Mouse (Mus musculus) ovary, postnatal 14 days (tissue): Measurements from ENCODE around the gene Tmem263.

ENCODE experiments used
- DNase-seq: peaks from one replicate; pipeline ENCODE4 v3.0.0; 2022; ENCODE audit warnings: low spot score

Gene Tmem263

GRCm38 (mm10) chr10:85102247-85103084, at the start of gene Tmem263, which contains the start of gene Fhl4:
Tmem263 (plus strand) TSS chr10:85102627.
Fhl4 (minus strand) TSS chr10:85102495.
- peak; percentile 73 for DNase-seq

GRCm38 (mm10) chr10:85054876-85055275, 47.6 kb upstream of the Tmem263 start:
- DNase-seq: no peak

DNA sequence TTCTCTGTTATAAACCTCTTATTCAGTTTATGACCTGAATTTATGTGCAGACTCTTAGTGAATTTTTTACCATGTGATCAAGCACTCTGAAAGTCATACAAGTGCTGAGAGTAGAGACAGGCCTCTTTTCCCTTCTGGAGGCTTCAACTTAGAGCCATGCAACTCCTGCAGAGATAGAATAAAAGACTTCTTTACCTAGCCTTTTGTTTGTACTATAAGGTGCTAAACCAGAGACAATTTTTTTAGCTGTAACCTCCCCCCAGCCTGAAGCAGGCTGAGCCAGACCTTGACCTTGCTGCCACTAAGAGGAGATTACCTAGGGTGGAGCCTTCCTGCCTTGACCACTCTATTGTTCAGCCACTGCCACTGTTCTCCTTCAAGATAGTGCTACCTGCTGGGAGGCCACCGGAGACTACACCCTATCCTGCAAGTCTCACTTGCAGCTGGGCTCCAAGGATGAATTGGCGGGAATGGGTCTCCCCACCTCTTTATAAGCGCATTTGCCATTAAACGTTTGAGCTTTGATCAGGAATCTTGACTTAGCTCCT, 30.7 kb upstream of the Tmem263 start:
- DNase-seq: no peak

DNA sequence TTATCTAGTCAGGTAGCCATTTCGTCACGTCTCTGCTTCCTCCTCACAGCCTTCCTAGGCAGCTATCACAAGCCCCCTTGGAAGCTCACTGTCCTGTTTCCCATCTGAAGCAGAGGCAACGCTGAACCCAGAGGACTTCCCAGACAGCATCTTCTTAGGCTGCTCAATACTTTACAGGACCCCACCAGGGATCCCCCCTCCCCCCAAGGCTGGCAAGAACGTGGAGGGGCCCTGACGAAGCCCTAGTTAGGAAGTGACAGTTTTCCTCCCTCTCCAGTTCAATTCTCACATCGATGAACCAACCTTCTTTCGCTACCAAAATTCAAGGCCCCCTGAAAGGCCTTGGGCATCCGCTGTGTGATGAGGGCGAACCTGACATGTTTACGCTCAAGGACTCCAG, 586 bp upstream of the Tmem263 start:
- DNase-seq: no peak

DNA sequence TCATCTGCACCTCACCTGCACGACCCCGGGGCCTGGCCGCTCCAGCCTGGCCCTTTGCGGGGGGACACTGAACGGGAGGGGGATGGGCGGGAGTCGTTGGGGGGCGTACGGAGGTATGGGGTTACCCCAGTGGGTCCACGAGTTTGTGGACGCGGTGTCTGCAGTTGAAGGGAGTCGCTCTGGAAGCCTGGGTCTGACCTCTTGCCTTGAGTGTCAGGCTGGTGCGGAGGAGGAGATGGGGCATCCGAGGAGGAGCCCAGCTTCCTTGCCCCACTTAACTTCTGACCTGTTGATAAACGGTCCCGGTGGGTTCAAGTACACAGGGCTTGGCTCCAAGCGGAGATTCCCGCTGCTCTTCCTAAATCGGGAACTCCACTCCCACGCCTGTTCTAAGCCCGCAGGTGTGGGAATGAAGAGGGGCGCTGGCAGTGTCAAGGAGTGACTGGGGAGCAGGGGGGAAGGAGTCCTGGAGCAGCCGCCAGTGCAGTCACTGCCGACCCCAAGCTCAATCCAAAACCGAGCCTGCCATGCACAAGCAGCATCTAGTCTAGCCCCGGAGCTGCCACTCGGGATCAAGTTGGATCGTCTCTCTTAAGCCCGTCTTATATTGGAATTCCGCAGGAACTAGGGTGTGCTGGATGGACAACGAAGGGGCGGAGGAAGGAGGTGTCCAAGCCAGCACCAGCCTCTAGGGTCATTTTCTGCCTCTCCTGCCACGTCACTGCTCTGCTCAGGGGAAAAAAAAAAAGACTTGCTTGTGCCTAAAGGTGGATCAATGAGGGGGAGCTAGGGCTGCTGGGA, 858 bp downstream of the Tmem263 start:
- peak; percentile 22 for DNase-seq

GRCm38 (mm10) chr10:85114409-85114808, 12.0 kb downstream of the Tmem263 start:
- no peak for DNase-seq

- DNase-seq: no peak
Observed at GRCm38 (mm10) chr10:85125184-85125583, 22.8 kb downstream of the Tmem263 start.

- peak; percentile 82 for DNase-seq
Observed at GRCm38 (mm10) chr10:85127395-85128287, 25.2 kb downstream of the Tmem263 start, which contains the start of gene Mterf2. Mterf2 (minus strand) TSS chr10:85128027.

DNA sequence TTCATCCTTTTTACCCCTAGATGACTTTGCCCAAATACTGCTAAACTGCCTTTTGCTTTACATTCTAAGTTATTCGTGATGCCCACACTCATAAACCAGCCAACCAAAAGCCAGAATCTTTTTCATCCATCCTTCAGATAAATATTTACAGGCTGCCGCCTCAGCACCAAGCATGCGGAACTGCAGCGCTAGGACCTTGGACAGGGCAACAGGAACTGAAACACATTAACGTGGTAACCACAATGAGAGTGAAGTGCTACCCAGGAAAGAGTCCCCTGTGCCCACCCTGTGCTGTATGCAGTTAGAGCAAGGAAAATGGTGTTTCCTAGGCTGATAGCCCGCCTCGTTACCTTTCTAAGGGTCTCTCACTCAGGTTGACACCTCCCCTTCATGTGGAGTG, 26.0 kb downstream of the Tmem263 start:
- no peak for DNase-seq

DNA sequence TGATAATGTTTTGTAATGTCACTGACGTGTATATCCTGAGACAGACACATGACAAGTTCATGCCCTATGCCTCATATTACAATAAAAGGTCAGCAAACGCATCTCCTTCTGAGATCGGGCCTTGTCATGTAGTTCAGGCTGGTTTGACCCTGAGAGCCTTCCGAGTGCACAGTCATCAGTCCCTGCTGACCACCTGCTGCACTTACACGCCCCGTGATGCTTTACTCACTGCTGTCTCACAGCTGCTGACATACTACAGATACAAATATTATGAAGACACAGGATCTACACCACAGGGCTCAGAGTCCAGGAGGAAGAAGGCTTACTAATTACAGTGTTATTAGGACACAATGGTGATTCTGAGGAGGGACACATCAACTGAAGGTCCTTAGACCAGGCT, 34.1 kb downstream of the Tmem263 start:
- DNase-seq: no peak

- DNase-seq: no peak
Observed at GRCm38 (mm10) chr10:85141465-85141864, 39.0 kb downstream of the Tmem263 start.

DNA sequence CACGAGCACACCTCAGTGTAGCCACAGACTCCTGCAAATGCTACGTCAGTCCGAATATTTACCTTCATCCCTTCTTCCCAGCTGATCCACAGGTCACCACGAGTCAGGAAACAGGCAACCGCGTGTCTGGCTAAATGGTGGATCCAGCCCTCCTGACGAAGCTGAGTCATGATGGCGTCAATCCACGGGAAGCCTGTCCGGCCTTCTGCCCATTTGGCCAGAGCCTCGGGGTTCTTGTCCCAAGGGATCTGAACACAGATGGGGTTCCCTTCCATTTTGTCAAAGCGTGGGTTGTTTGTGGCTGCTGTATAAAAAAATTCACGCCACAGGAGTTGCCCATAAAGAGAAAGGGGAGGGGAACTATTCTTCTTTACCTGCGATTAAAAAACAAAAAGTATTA, 43.9 kb downstream of the Tmem263 start:
- no peak for DNase-seq

DNA sequence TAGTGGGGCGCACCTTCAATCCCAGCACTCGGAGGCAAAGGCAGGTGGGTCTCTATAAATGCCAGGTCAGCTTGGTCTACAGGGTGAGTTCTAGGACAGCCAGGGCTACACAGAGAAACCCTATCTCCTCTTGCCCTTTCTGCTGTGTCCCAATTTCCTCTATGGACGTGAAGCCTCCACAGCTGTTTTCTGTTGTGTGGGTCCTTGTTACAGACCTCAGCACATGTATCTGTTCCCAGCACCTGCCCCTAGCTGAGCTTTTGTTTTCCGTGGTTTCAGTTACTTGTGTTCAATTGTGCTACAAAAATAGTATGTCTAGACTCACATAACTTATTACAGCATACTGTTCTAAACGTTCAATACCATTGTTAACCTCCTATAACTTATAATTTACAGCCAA, 46.8 kb downstream of the Tmem263 start:
- DNase-seq: no peak

GRCm38 (mm10) chr10:85154195-85154594, 51.8 kb downstream of the Tmem263 start:
- DNase-seq: peak; percentile 45

DNA sequence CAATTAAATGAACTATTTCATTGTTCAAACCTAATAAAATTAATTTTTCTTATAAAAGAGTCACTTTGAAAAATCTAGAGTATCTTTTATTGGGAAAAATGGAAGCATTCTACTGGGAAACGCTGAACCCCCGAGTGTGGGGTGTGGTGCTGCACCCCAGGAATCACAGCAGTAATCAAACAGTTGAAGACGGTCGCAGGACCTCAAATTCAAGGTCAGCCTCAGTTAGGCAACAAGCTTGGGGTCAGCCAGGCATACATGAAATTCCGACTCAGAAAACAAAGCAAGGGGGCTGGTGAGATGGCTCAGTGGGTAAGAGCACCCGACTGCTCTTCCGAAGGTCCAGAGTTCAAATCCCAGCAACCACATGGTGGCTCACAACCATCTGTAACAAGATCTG, 55.0 kb downstream of the Tmem263 start:
- no peak for DNase-seq

DNA sequence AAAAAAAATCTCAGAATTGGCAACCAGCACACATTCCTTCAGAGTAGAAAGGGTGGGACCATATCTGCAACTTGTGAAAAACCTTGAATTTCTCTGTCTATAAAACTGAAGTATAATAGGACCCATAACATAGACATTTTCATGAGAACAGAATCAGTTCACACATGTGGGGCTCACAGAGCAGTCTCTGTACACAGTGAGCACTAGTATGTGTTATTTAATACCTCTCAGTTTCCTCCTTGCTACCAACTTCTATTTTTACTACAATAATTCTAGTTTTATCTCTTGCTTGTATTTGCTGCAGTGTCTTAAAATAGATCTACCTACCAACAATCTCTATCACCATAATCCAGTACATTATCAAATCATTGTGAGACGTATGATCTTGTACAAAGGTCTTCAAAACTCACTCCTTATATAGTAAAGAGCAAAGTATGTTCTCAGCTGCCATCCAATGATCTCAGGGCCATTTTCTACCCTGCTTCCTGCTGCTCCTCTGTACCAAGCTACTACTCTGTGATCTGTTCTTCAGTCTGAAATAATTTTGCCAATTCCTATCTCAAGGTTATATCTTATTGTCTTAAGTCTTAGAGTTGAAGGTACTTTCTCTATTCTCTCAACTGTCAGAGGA, 57.7 kb downstream of the Tmem263 start:
- DNase-seq: no peak

GRCm38 (mm10) chr10:85161745-85162351, 59.4 kb downstream of the Tmem263 start:
- no peak for DNase-seq

DNA sequence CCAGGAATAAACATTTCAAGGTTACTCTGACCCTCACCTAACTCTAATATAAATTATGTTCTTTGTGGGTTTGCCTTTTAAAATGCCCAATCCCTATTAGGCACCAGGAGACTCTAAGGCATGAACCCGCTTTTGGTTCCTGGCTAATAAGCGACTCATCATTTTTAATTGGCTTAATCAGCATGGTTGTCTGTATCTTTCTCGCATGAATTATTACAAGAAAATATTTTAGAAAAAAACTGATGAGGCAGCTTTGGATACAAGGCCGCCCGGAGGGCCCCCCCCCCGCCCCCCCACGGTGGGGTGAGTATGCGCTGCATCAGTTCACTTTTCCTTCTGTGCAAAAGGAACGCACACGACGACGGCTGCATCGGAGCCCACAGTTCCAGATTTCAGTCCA, 62.4 kb downstream of the Tmem263 start:
- DNase-seq: no peak

- no peak for DNase-seq
Observed at GRCm38 (mm10) chr10:85165306-85165705, 62.9 kb downstream of the Tmem263 start.
